In genomic region chr7:66199391-66199831, GRCm38 (mm10) we compare ENCODE assay signal across 10 mouse cellular contexts.
DNase-seq lines count a peak whose midpoint lies in the region; ATAC-seq and TF ChIP-seq lines count a peak whose summit lies in the region.
"Had no signal": no experiment of that assay in that cellular context is flagged by ENCODE, and none has a peak within 500 bp of the region (broad histone marks: within the 10 kb centered on the region; RNA-seq: fewer than 3 reads in every experiment).

No protein-coding gene starts in this region.

- H3K36me3 ChIP-seq in G1E (replicated peaks), result no peaks in the 10 kb centered on the region
- no peaks in the 10 kb centered on the region for H3K36me3 ChIP-seq in forebrain, embryonic 12.5 days (replicated peaks)
- H3K36me3 ChIP-seq in liver, embryonic 13.5 days, result no peaks in the 10 kb centered on the region
- H3K36me3 ChIP-seq in stomach, postnatal 0 days (ENCODE audit: control insufficient read depth, insufficient read depth, low read length), result no peaks in the 10 kb centered on the region

- 76% methylated on average over 5 of the region's 5 CpGs for WGBS in forebrain, embryonic 12.5 days
- 54% methylated on average over 5 of the region's 5 CpGs for WGBS in liver, embryonic 13.5 days (ENCODE audit: insufficient replicate concordance)
- 77% methylated on average over 5 of the region's 5 CpGs for WGBS in stomach, postnatal 0 days

- no peak for TF ChIP-seq CTCF in G1E (IDR thresholded peaks at IDR 0.05; ENCODE audit: low read depth, low read length)
- no peak for TF ChIP-seq CTCF in stomach, postnatal 0 days (IDR thresholded peaks at IDR 0.05; ENCODE audit: low read depth)

- peak; percentile 38 for ATAC-seq in G1E (ENCODE audit: extremely low read depth, insufficient number of reproducible peaks, low FRiP score, poor library complexity, severe bottlenecking)
- ATAC-seq in forebrain, embryonic 12.5 days (ENCODE audit: low FRiP score), result no peak
- peak; percentile 69 to 79 for ATAC-seq in hematopoietic stem cell, adult 5-6 weeks (replicated peaks in 1 of 2; ENCODE audit: insufficient read depth in 1 of 2, low FRiP score in 2 of 2, low TSS enrichment in 1 of 2, low read depth in 1 of 2, poor library complexity in 2 of 2, severe bottlenecking in 2 of 2)
- peak; percentile 42 for ATAC-seq in liver, embryonic 13.5 days (ENCODE audit: low read depth)
- ATAC-seq in stomach, postnatal 0 days (ENCODE audit: low FRiP score, low TSS enrichment), result peak; percentile 58

- H3K4me3 ChIP-seq in G1E (ENCODE audit: low read depth, low read length), result peak overlapping the region; percentile 44; the same call in 1 of the 2 replicates
- H3K4me3 ChIP-seq in forebrain, embryonic 12.5 days (replicated peaks), result no peak overlapping the region
- no peak overlapping the region for H3K4me3 ChIP-seq in liver, embryonic 13.5 days (replicated peaks)
- H3K4me3 ChIP-seq in stomach, postnatal 0 days (ENCODE audit: low read depth, low read length), result no peak overlapping the region
- H3K4me3 ChIP-seq: erythroblast, embryonic 14.5 days had no signal

- no peak overlapping the region for H3K9ac ChIP-seq in forebrain, embryonic 12.5 days
- peak overlapping the region; percentile 57 for H3K9ac ChIP-seq in liver, embryonic 13.5 days
- H3K9ac ChIP-seq in stomach, postnatal 0 days (ENCODE audit: low read length), result no peak overlapping the region

- peaks cover 6% of the 10 kb centered on the region; the same call in 1 of the 2 replicates for H3K27me3 ChIP-seq in G1E (ENCODE audit: insufficient read depth, low read length)
- H3K27me3 ChIP-seq in forebrain, embryonic 12.5 days, result no peaks in the 10 kb centered on the region
- H3K27me3 ChIP-seq in liver, embryonic 13.5 days, result no peaks in the 10 kb centered on the region
- H3K27me3 ChIP-seq in stomach, postnatal 0 days (ENCODE audit: control insufficient read depth, insufficient read depth, low read length), result no peaks in the 10 kb centered on the region
- H3K27me3 ChIP-seq: CH12.LX had no signal

- H3K9me3 ChIP-seq in G1E (replicated peaks), result no peaks in the 10 kb centered on the region
- H3K9me3 ChIP-seq in forebrain, embryonic 12.5 days, result no peaks in the 10 kb centered on the region
- no peaks in the 10 kb centered on the region for H3K9me3 ChIP-seq in liver, embryonic 13.5 days (replicated peaks)
- H3K9me3 ChIP-seq in stomach, postnatal 0 days (ENCODE audit: control insufficient read depth, low read length), result no peaks in the 10 kb centered on the region

- H3K4me1 ChIP-seq in G1E (ENCODE audit: insufficient read depth, low read depth, low read length), result peaks cover 67% of the 10 kb centered on the region
- H3K4me1 ChIP-seq in forebrain, embryonic 12.5 days, result peaks cover 10% of the 10 kb centered on the region
- peaks cover 72% of the 10 kb centered on the region for H3K4me1 ChIP-seq in liver, embryonic 13.5 days (replicated peaks)
- no peaks in the 10 kb centered on the region for H3K4me1 ChIP-seq in stomach, postnatal 0 days (replicated peaks; ENCODE audit: control insufficient read depth, insufficient read depth)

- no peak overlapping the region for H3K4me2 ChIP-seq in forebrain, embryonic 12.5 days
- peak overlapping the region; percentile 17; the same call in 1 of the 2 replicates for H3K4me2 ChIP-seq in liver, embryonic 13.5 days
- no peak overlapping the region for H3K4me2 ChIP-seq in stomach, postnatal 0 days (replicated peaks; ENCODE audit: low read depth)

- no peak for TF ChIP-seq EP300 in stomach, postnatal 0 days (optimal IDR thresholded peaks at IDR 0.05)

- DNase-seq in heart, adult 11 months, result peak; percentile 95
- no peak for DNase-seq in heart, adult 8-10 months (ENCODE audit: low spot score)
- peak; percentile 25 for DNase-seq in G1E (ENCODE audit: low spot score)
- DNase-seq in liver, embryonic 13.5 days, result peak; percentile 65
- peak; percentile 32 for DNase-seq in stomach, postnatal 0 days (ENCODE audit: low spot score)
- no peak for DNase-seq in retina, postnatal 1 day

- 0 out of 2 replicates have a peak overlapping the region, but pooled peaks have one; percentile 31 for H3K27ac ChIP-seq in forebrain, embryonic 12.5 days
- H3K27ac ChIP-seq in liver, embryonic 13.5 days, result peak overlapping the region; percentile 85
- no peak overlapping the region for H3K27ac ChIP-seq in stomach, postnatal 0 days (replicated peaks)

Comparison
In these comparisons a context has a peak if more than half of its experiments do, and no peak if none do; other contexts are left out.
1. DNase-seq: peak in heart, adult 11 months (single experiment), G1E (single experiment), liver, embryonic 13.5 days (single experiment) and stomach, postnatal 0 days (single experiment); none in heart, adult 8-10 months (single experiment) and retina, postnatal 1 day (single experiment).